Mouse (Mus musculus) retina, adult 2 months (tissue): ENCODE results near the gene Ticam1.

Source experiments
- DNase-seq: peaks from one replicate; pipeline ENCODE4 v3.0.0-alpha.2; 2012; ENCODE audit warnings: low read depth, low spot score

Gene Ticam1

GRCm38 (mm10) chr17:56276643-56277566, at the start of gene Ticam1:
Gene Ticam1 (minus strand): TSS chr17:56276786.
- peak; percentile 81 for DNase-seq

DNA sequence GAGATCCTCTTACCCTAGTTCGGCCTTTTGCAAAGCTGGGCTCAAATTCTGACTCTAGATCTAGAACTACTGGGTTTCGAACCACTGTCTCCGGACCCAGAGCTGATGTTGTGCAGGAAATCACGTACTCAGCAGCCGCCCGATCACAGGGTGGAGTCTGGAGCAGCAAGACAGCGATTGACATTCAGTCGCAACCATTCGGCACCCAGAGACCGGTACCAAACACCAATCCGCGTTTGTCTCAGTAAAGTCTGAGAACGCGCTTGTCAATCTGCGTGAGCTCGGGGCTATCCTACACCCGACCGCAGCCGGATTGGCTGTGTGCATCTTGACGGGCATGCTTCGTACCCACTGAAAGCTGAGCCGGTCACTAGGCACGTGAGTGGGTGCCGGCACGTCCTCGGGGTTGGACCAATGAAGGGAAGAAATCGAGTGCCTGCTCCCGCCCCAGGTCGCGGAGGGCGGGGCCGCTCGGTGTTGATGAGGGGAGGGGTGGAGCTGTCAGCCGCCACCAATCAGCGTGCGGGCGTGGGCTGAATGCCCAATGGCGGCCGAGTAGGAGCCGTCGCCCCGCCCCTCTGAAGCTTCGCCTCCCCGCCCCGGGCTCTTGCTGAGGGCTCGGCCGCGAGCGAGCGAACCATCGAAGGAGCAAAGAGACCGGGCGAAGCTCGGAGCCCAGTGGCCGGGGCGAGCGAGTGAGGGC, 49.0 kb upstream of the Ticam1 start, which contains the start of gene Kdm4b:
Gene Kdm4b (plus strand): TSS at position 613 of the 703 bp plus-strand sequence.
- peak; percentile 97 for DNase-seq

GRCm38 (mm10) chr17:56324419-56324818, 47.8 kb upstream of the Ticam1 start:
- DNase-seq = no peak

- no peak for DNase-seq
Observed at GRCm38 (mm10) chr17:56309191-56309945, 32.8 kb upstream of the Ticam1 start.

DNA sequence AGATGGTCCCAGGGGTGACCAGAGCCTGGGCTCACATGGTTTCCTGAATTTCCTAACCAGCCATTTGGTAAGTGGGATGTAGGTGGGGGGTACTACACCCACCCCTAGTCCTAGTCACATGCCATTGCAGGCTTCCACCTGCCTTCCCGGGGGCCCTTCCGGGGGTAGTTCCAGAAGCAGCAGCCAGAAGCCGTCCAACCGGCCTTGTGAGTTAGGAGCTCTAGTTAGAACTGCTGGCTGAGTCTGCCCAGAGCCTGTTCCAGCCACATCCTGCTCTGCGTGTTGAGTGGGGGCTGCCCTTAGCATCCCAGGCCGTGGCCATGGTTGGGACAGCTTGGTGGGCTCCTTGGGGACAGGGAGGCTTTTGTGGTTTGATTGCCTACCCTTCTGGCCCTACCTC, 31.5 kb upstream of the Ticam1 start:
- no peak for DNase-seq

DNA sequence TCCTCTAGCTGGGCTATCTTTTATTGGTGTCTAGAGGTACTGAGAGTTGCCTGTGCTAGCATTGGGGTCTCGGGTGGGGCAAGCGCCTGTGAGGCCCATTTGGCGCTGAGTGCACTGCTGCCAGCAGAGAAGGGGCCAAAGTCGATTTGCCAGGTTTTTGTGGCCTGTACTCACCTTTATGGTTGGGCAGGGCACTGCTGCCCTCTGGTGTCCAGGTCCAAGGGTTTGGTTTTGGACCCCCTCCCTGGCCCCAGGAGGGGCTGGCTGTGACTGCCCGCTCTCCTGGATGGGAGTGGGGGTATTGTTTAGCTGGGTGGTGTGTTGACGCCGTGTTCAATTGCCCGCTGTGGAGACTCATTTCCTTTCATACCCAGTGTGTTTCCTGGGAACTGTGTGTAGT, 29.2 kb upstream of the Ticam1 start:
- DNase-seq = no peak

- DNase-seq = no peak
Observed at GRCm38 (mm10) chr17:56305156-56305555, 28.6 kb upstream of the Ticam1 start.

DNA sequence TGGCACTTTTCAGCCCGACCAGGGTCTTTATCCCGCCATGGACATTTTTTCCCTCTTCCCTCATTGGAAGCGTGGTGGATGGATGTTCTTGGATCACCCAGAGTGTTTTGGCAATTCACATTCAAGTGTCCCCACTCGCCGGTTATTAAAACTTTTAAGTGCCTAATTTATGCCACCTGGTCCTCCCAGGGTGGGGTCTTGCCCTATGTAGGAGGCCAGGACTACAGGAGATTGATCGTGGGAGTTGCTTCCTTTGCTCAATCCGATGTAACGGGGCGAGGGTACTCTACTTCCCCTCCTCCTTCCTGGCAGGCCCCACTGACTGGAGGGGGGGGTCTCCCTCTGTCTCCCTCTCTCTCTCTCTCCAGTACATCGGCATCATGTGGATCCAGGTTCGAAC, 28.1 kb upstream of the Ticam1 start:
- no peak for DNase-seq

DNA sequence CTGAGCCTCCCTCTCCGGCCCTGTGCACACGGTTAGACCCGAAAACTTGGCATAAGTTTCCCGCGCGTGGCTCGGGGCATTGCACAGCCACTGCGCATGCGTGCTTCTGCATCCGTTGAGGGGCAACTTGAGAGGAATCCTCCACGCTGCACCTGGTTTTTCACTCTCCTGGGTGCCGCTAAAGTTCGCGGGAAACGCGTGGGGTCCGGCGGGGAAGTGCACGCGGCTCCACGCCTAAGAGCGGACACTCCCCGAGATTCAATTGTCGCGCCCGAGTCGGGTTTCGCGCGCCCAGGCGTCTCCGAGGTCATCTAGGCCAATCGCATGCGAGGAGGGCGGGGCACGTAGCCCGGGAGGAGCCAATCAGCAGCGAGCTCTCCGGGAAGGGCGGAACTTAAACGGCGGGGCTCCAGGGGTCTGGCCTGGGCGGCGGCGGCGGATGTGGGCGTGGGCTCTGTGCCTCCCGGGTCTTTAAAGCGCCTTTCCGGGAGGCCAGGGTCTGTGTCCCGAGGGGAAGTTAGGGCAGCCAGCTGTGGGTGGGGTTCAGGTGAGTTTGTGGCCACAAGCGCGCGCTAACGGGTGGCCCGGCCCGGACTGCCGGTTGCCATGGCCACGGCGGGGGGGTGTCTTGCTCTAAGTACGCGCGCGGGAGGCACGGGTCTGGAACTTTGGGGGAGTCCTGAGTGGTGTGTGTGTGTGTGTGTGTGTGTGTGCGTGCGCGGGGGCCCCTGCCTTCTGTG, 27.4 kb upstream of the Ticam1 start:
- DNase-seq = peak; percentile 77

DNA sequence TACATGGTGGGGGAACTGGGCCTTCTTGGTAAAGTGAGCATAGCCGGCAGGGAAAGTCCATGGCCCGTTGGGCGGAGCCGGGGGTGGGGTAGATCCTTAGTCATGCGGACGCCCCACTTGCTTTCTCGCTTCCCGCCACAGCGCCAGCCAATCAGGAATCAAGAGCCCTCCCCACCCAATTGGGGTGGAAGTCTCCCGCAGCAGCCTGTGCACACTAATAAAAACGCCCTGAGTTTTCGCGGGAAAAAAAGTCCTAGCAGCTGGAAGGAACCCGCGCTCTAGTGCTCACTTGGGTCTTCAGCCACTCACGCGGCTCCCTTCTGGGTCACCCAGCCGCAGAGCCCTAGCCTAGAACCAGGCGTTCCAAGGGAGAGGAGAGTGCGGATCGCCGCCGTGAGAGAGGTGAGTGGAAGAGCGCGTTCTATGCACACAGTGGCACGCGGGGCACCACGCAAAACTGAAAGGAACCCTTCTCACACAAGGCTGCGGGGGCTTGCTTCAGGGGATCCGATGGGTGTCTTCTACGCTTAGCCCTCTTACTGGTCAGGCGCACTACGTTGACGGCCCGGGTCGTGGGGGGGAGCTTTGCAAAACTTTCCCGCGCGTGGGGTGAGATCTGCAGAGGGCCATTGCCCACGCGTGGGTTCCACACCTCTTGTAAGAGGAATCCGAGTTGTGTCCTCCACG, 26.7 kb upstream of the Ticam1 start, which contains the start of gene Uhrf1:
Gene Uhrf1 (plus strand): TSS at position 162 of the 687 bp plus-strand sequence.
- no peak for DNase-seq

DNA sequence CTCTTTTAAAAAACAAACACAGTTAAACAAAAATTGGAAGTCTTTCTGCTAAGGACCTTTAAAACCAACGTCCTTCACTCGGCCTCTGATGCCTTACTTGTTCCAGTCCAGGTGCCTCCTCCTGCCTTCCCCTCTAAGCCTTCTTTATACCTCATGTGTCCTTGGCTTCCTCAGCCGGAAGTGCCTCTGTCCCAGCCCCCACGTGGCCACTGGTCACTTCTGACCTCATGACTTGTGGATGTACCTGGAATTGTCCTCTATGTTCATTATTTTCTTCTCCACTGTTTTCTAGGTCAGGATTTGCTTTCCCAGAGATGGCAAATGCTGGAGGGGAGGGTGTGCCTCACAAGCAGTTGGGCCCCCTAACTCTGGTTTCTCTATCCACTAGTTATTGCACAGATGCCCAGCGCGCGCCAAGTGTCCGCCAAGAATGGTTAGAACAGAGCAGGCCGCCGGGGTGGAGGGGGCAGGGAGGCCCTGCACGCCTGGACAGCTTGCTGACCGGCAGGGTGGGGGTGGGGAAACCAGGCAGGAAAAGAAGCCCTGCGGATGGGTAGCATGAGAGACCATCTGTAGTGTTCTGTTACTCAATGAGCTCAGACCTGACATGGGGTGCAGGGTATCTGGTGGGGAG, 25.9 kb upstream of the Ticam1 start:
- DNase-seq = no peak

DNA sequence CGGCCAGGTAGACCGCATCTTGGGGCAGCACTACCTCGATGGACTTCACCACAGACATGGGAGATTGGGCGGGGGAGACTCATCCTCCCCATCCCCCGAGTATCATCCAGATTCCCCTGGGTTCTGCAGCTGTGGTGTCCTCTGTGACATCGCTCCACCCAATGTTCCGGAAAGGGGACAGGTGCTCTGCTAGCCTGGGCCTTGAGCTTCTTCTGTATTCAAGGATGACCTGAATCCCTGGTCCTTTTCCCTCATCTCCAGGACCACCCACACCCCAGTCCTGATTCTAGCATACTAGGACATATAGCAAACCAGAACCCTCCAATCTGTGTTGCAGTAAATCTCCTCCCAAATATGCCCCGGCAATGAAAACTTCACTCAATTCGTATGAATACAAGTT, 23.6 kb upstream of the Ticam1 start, which contains the start of gene Arrdc5:
Gene Arrdc5 (minus strand): TSS at position 101 of the 400 bp plus-strand sequence.
- no peak for DNase-seq

DNA sequence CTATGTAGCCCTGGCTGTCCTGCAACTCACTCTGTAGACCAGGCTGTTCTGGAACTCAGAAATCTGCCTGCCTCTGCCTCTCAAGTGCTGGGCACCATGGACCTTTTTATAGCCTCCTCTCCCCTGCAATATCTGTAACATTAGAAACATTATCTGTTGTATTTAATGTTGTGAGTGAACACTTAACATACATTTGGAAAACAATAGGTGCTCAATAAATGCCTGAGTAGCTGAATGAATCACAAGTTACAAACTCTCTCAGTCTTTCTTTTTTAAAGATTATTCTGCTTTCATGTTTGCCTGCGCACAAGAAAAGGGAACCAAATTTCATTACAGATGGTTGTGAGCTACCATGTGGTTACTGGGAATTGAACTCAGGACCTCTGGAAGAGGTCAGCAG, 21.7 kb upstream of the Ticam1 start:
- no peak for DNase-seq

DNA sequence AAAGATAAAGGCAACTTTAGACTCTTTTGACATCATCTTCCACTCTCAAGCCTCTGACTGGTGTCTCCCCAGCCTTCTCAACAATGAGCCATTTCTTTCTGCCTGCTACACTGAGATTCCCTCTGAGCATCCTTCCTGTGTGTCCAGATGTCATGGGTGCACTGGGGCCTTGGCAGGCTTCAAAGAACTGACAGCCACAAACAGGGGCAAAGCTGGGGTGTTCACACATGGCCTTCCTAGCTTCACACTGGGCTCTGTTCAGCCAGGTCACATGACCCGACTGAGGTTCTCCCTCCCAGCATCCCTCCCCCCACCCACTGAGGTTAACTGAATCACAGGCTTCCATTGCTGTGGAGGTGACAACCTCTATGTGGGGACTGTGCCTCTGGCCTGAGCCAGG, 19.6 kb upstream of the Ticam1 start:
- no peak for DNase-seq

DNA sequence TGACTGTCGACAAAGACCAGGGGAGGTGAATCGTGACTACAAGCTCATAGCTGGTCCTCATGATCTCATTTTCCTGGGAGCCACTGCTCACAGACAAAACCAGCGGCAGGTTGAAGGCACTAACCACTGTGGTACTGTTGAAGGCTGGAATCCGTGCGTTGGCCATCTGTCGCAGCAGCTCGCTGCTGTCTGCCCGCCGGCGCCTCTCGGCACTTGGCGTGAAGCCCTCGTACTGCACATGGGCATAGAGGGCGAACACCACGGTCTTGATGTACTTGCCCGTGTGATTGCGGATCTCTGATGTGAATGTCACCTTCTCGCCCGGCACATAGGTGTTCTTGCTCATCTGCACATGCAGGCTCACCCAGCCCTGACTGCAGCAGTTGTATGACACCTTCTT, 17.7 kb upstream of the Ticam1 start:
- DNase-seq = no peak

GRCm38 (mm10) chr17:56293291-56293690, 16.7 kb upstream of the Ticam1 start:
- DNase-seq = no peak

GRCm38 (mm10) chr17:56292531-56293222, 16.1 kb upstream of the Ticam1 start, which contains the start of gene Plin3:
Gene Plin3 (minus strand): TSS chr17:56292873.
- DNase-seq = no peak

- DNase-seq = no peak
Observed at GRCm38 (mm10) chr17:56291826-56292475, 15.4 kb upstream of the Ticam1 start.

DNA sequence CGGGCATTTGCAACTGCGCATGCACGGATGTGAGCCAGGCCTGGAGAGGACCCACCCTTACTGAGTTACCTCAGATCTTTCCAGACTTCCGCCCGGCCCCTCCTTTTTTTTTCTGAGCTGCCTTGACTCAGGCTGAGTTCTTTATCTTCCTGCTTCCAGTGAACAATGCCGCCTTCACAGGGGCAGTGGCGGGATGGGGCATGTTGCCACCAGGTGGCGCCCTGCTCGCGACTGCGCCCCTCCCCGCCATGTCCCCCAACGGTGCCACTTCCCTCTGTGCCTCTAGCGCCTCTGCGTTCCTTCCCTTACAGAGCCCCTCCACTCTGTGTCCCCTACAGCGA, 14.6 kb upstream of the Ticam1 start:
- no peak for DNase-seq
